Mouse (Mus musculus) cerebellum, adult 2 months (tissue): ENCODE data around the gene Hist1h2ak.
"Not testable (repeated sequence)": the region's sequence is repeated elsewhere in the genome, so short reads cannot be mapped to it uniquely, and the experiment has no call there.

Source experiments
- CTCF ChIP-seq: fragments of 200-500 bp; IDR thresholded peaks from 2 replicates; pipeline ENCODE4 v1.5.1; 2011; ENCODE audit warnings: low read depth, mild to moderate bottlenecking, control low read depth, low read length, moderate library complexity, borderline replicate concordance; ENCODE audit not compliant: insufficient read depth
- POLR2A ChIP-seq: fragments of 200-500 bp; IDR thresholded peaks from 2 replicates; pipeline ENCODE4 v1.6.1; 2011; ENCODE audit warnings: low read length, control low read depth, borderline replicate concordance; ENCODE audit not compliant: insufficient read depth

- TF ChIP-seq CTCF, POLR2A: not testable (repeated sequence)
These were observed 43.5 kb upstream of the Hist1h2ak start for GRCm38 (mm10) chr13:21797163-21797562.
